Mouse (Mus musculus): ENCODE results near the gene Gng8. TPM values are rescaled to one million over a fixed set of nuclear protein-coding genes. Genes with fewer than 3 reads are reported as not detected.

Gng8 gene
- total and polyA plus RNA-seq, 3 experiments: 0.39 to 2.2 TPM; not detected in 1

GRCm38 (mm10) chr7:16876608-16877007 is 15.0 kb upstream of the Gng8 start:
- Histone ChIP-seq H3K9ac (ENCODE audit: control insufficient read depth, low read depth, low read length, poor library complexity, severe bottlenecking) (no peak overlapping the region), H3K36me3 (ENCODE audit: control insufficient read depth in 1 of 2, insufficient read depth in 2 of 2, low read length in 2 of 2) (peaks cover 0 to 4% of the 10 kb centered on the region in 2 experiments; a peak in 2 of 4 replicates), H3K27ac (ENCODE audit: control insufficient read depth, low read depth, low read length) (no peak overlapping the region), H3K4me3 (ENCODE audit: control insufficient read depth in 1 of 2, insufficient read depth in 1 of 2, low read depth in 2 of 2, low read length in 2 of 2) (no peak overlapping the region), H3K4me1 (ENCODE audit: control insufficient read depth in 1 of 2, insufficient read depth in 2 of 2, low read length in 2 of 2) (no peaks in the 10 kb centered on the region; a peak in 1 of 4 replicates), H3K79me2 (ENCODE audit: control insufficient read depth, insufficient read depth, low read length, poor library complexity) (no peaks in the 10 kb centered on the region; the same call in 1 of the 2 replicates), H3K9me3 (replicated peaks; ENCODE audit: insufficient read depth, low read length) (no peaks in the 10 kb centered on the region), H3K27me3 (ENCODE audit: control insufficient read depth in 1 of 2, insufficient read depth in 2 of 2, low read length in 2 of 2) (no peaks in the 10 kb centered on the region)
- no peak for DNase-seq (ENCODE audit: low read depth, low spot score)
- TF ChIP-seq ZC3H11A (IDR thresholded peaks at IDR 0.05; ENCODE audit: low read depth, low read length): no peak
- TF ChIP-seq GATA1 (IDR thresholded peaks at IDR 0.05; ENCODE audit: low read depth, low read length): no peak
- TF ChIP-seq MEF2A (IDR thresholded peaks at IDR 0.05; ENCODE audit: extremely low read depth, insufficient replicate concordance, low read depth, low read length, poor library complexity, severe bottlenecking): no peak
- no peak for TF ChIP-seq CHD2 (IDR thresholded peaks at IDR 0.05; ENCODE audit: low read length)
- TF ChIP-seq ZKSCAN1 (IDR thresholded peaks at IDR 0.05; ENCODE audit: low read depth, low read length): no peak
- TF ChIP-seq RCOR1 (IDR thresholded peaks at IDR 0.05; ENCODE audit: low read depth, low read length): no peak
- TF ChIP-seq TCF12 (IDR thresholded peaks at IDR 0.05; ENCODE audit: low read depth, low read length): no peak
- TF ChIP-seq TAL1 (IDR thresholded peaks at IDR 0.05; ENCODE audit: low read length): no peak
- no peak for TF ChIP-seq POLR2AphosphoS2 (IDR thresholded peaks at IDR 0.05; ENCODE audit: low read length)
- no peak for TF ChIP-seq HCFC1 (IDR thresholded peaks at IDR 0.05; ENCODE audit: low read depth, low read length)
- no peak for TF ChIP-seq KAT2A (conservative IDR thresholded peaks at IDR 0.05; ENCODE audit: low read depth, low read length)
- no peak for TF ChIP-seq POLR2A (IDR thresholded peaks at IDR 0.05; ENCODE audit: control insufficient read depth in 1 of 2, insufficient read depth in 1 of 2, low read depth in 1 of 2, low read length in 2 of 2, poor library complexity in 1 of 2)
- no peak for TF ChIP-seq EP300 (IDR thresholded peaks at IDR 0.05; ENCODE audit: low read depth in 1 of 2, low read length in 2 of 2)
- TF ChIP-seq MYC (IDR thresholded peaks at IDR 0.05; ENCODE audit: low read depth, low read length): no peak
- TF ChIP-seq UBTF (IDR thresholded peaks at IDR 0.05; ENCODE audit: borderline replicate concordance, insufficient read depth, low read depth, low read length): no peak
- no peak for TF ChIP-seq MAX (IDR thresholded peaks at IDR 0.05; ENCODE audit: low read length)
- no peak for TF ChIP-seq NELFE (IDR thresholded peaks at IDR 0.05; ENCODE audit: low read depth, low read length)
- no peak for TF ChIP-seq ZMIZ1 (IDR thresholded peaks at IDR 0.05; ENCODE audit: low read depth, low read length)

- Histone ChIP-seq H3K79me2 (ENCODE audit: control insufficient read depth, insufficient read depth, low read length, poor library complexity) (no peaks in the 10 kb centered on the region; the same call in 1 of the 2 replicates), H3K9me3 (replicated peaks; ENCODE audit: insufficient read depth, low read length) (no peaks in the 10 kb centered on the region), H3K27me3 (ENCODE audit: control insufficient read depth in 1 of 2, insufficient read depth in 2 of 2, low read length in 2 of 2) (no peaks in the 10 kb centered on the region), H3K4me3 (ENCODE audit: control insufficient read depth in 1 of 2, insufficient read depth in 1 of 2, low read depth in 2 of 2, low read length in 2 of 2) (no peak overlapping the region), H3K4me1 (ENCODE audit: control insufficient read depth in 1 of 2, insufficient read depth in 2 of 2, low read length in 2 of 2) (peaks cover 0 to 3% of the 10 kb centered on the region in 2 experiments; a peak in 3 of 4 replicates), H3K9ac (ENCODE audit: control insufficient read depth, low read depth, low read length, poor library complexity, severe bottlenecking) (no peak overlapping the region), H3K36me3 (ENCODE audit: control insufficient read depth in 1 of 2, insufficient read depth in 2 of 2, low read length in 2 of 2) (peaks cover 0 to 4% of the 10 kb centered on the region in 2 experiments; a peak in 2 of 4 replicates), H3K27ac (ENCODE audit: control insufficient read depth, low read depth, low read length) (no peak overlapping the region)
- peak; percentile 30 for DNase-seq (ENCODE audit: low read depth, low spot score)
- TF ChIP-seq ETS1 (IDR thresholded peaks at IDR 0.05; ENCODE audit: low read depth, low read length) (no peak), ZC3H11A (IDR thresholded peaks at IDR 0.05; ENCODE audit: low read depth, low read length) (no peak), TCF12 (IDR thresholded peaks at IDR 0.05; ENCODE audit: low read depth, low read length) (no peak), RCOR1 (IDR thresholded peaks at IDR 0.05; ENCODE audit: low read depth, low read length) (no peak)
Measured at GRCm38 (mm10) chr7:16877717-16878116, 13.9 kb upstream of the Gng8 start.

All from MEL (cell line).